Mouse (Mus musculus): ENCODE measurements around the gene Porcn. TPM values are rescaled to one million over a fixed set of nuclear protein-coding genes. Genes with fewer than 3 reads are reported as not detected.

Porcn gene
- 0.88 and 1.1 TPM in 2 replicates for polyA plus RNA-seq (2015; fragmentation: Nextera tagmentation; extraction: Ambion mirVana)

- Histone ChIP-seq H3K4me2 (peak within 1 kb of the TSS; percentile 72), H3K9ac (peak within 1 kb of the TSS; percentile 59), H3K9me3 (replicated peaks) (no peaks in the 10 kb centered on the region), H3K27ac (no peak within 1 kb of the TSS), H3K27me3 (peaks cover 24% of the 10 kb centered on the region), H3K4me1 (replicated peaks) (peaks cover 13% of the 10 kb centered on the region), H3K4me3 (replicated peaks) (peak within 1 kb of the TSS; percentile 54), H3K36me3 (no peaks in the 10 kb centered on the region)
- ATAC-seq (ENCODE audit: low read depth) = peak; percentile 93
- WGBS (ENCODE audit: insufficient replicate concordance) = 8% methylated on average over 46 of the region's 46 CpGs
- peak; percentile 64 for DNase-seq
Observed at GRCm38 (mm10) chrX:8206015-8206693, at the start of gene Porcn. Gene Porcn (minus strand): TSS chrX:8206525.

- WGBS (ENCODE audit: insufficient replicate concordance) = 17% methylated on average over 2 of the region's 6 CpGs
- ATAC-seq (ENCODE audit: low read depth) = no peak
- H3K4me3 ChIP-seq (replicated peaks) = no peak overlapping the region
- H3K27ac ChIP-seq = no peak overlapping the region
- H3K4me1 ChIP-seq (replicated peaks) = peaks cover 15% of the 10 kb centered on the region
- H3K9ac ChIP-seq = no peak overlapping the region
- H3K27me3 ChIP-seq = no peaks in the 10 kb centered on the region
- DNase-seq = no peak
- H3K36me3 ChIP-seq = no peaks in the 10 kb centered on the region
- H3K4me2 ChIP-seq = no peak overlapping the region
- H3K9me3 ChIP-seq (replicated peaks) = no peaks in the 10 kb centered on the region
Observed at GRCm38 (mm10) chrX:8255807-8256206, 49.5 kb upstream of the Porcn start.

GRCm38 (mm10) chrX:8253711-8254110 is 47.4 kb upstream of the Porcn start:
- H3K27ac ChIP-seq = no peak overlapping the region
- H3K9me3 ChIP-seq (replicated peaks) = no peaks in the 10 kb centered on the region
- no peak overlapping the region for H3K9ac ChIP-seq
- peaks cover 20% of the 10 kb centered on the region for H3K4me1 ChIP-seq (replicated peaks)
- 78% methylated on average over 2 of the region's 2 CpGs for WGBS (ENCODE audit: insufficient replicate concordance)
- H3K4me2 ChIP-seq = no peak overlapping the region
- H3K27me3 ChIP-seq = no peaks in the 10 kb centered on the region
- peaks cover 10% of the 10 kb centered on the region; the same call in 1 of the 2 replicates for H3K36me3 ChIP-seq
- no peak overlapping the region for H3K4me3 ChIP-seq (replicated peaks)
- DNase-seq = no peak
- no peak for ATAC-seq (ENCODE audit: low read depth)

- Histone ChIP-seq H3K9ac (peak within 1 kb of the TSS; percentile 79), H3K27ac (peak within 1 kb of the TSS; percentile 75), H3K4me1 (replicated peaks) (peaks cover 20% of the 10 kb centered on the region), H3K4me2 (peak within 1 kb of the TSS; percentile 67), H3K36me3 (peaks cover 10% of the 10 kb centered on the region; the same call in 1 of the 2 replicates), H3K9me3 (replicated peaks) (no peaks in the 10 kb centered on the region), H3K4me3 (replicated peaks) (peak within 1 kb of the TSS; percentile 72), H3K27me3 (no peaks in the 10 kb centered on the region)
- ATAC-seq (ENCODE audit: low read depth) (peak; percentile 90), DNase-seq (peak; percentile 81)
- 11% methylated on average over 45 of the region's 45 CpGs for WGBS (ENCODE audit: insufficient replicate concordance)
Observed at GRCm38 (mm10) chrX:8252334-8253285, 46.3 kb upstream of the Porcn start, which contains the start of gene Ftsj1. Gene Ftsj1 (minus strand): TSS chrX:8252406.

- DNase-seq (no peak), ATAC-seq (ENCODE audit: low read depth) (peak; percentile 56)
- whole genome bisulfite sequencing (ENCODE audit: insufficient replicate concordance) = 9% methylated on average over 18 of the region's 18 CpGs
- Histone ChIP-seq H3K9ac (peak overlapping the region; percentile 79), H3K27me3 (no peaks in the 10 kb centered on the region), H3K9me3 (replicated peaks) (no peaks in the 10 kb centered on the region), H3K4me1 (replicated peaks) (peaks cover 17% of the 10 kb centered on the region), H3K4me3 (replicated peaks) (peak overlapping the region; percentile 72), H3K36me3 (peaks cover 10% of the 10 kb centered on the region; the same call in 1 of the 2 replicates), H3K4me2 (peak overlapping the region; percentile 66), H3K27ac (peak overlapping the region; percentile 44)
Observed at GRCm38 (mm10) chrX:8251789-8252333, 45.5 kb upstream of the Porcn start.

GRCm38 (mm10) chrX:8248542-8249120 is 42.3 kb upstream of the Porcn start:
- Histone ChIP-seq H3K27me3 (no peaks in the 10 kb centered on the region), H3K4me1 (replicated peaks) (peaks cover 12% of the 10 kb centered on the region), H3K4me2 (no peak overlapping the region), H3K36me3 (peaks cover 28% of the 10 kb centered on the region), H3K9ac (no peak overlapping the region), H3K27ac (no peak overlapping the region), H3K9me3 (replicated peaks) (no peaks in the 10 kb centered on the region), H3K4me3 (replicated peaks) (no peak overlapping the region)
- ATAC-seq (ENCODE audit: low read depth) (no peak), DNase-seq (no peak)
- WGBS (ENCODE audit: insufficient replicate concordance) = 74% methylated on average over 8 of the region's 8 CpGs

- ATAC-seq (ENCODE audit: low read depth) (no peak), DNase-seq (no peak)
- H3K9me3 ChIP-seq (replicated peaks) = no peaks in the 10 kb centered on the region
- H3K9ac ChIP-seq = no peak overlapping the region
- 71% methylated on average over 2 of the region's 2 CpGs for WGBS (ENCODE audit: insufficient replicate concordance)
- H3K36me3 ChIP-seq = peaks cover 28% of the 10 kb centered on the region
- no peak overlapping the region for H3K4me3 ChIP-seq (replicated peaks)
- H3K4me2 ChIP-seq = no peak overlapping the region
- H3K27me3 ChIP-seq = no peaks in the 10 kb centered on the region
- H3K4me1 ChIP-seq (replicated peaks) = peaks cover 12% of the 10 kb centered on the region
- no peak overlapping the region for H3K27ac ChIP-seq
Observed at GRCm38 (mm10) chrX:8247680-8248079, 41.4 kb upstream of the Porcn start.

- ATAC-seq (ENCODE audit: low read depth) (no peak), DNase-seq (no peak)
- no peak overlapping the region for H3K27ac ChIP-seq
- H3K27me3 ChIP-seq = no peaks in the 10 kb centered on the region
- peaks cover under 1% of the 10 kb centered on the region; the same call in 1 of the 2 replicates for H3K4me1 ChIP-seq (replicated peaks)
- H3K9ac ChIP-seq = no peak overlapping the region
- 71% methylated on average over 13 of the region's 13 CpGs for WGBS (ENCODE audit: insufficient replicate concordance)
- H3K4me2 ChIP-seq = no peak overlapping the region
- H3K9me3 ChIP-seq (replicated peaks) = no peaks in the 10 kb centered on the region
- H3K4me3 ChIP-seq (replicated peaks) = no peak overlapping the region
- H3K36me3 ChIP-seq = peaks cover 9% of the 10 kb centered on the region
Observed at GRCm38 (mm10) chrX:8238804-8239395, 32.6 kb upstream of the Porcn start.

DNA sequence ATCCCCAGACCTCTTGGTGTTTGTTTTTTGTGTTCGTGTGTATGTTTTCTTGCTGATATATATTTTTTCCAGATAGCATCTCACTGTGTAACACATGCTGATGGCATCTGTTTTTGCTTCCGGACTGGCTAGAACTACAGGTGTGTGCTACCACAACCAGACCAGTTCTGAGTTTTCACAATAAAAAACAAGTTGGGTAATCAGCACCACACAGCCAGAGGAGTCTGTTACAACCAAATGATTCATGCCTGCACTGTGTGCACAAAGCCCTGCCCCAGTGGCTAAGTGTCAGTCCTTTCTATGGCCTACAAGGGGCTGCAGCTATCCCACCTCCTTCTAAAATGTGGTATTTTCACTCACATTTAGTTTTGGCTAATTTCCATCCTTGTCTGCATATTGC is 30.4 kb upstream of the Porcn start:
- DNase-seq = no peak
- Histone ChIP-seq H3K27me3 (no peaks in the 10 kb centered on the region), H3K4me3 (replicated peaks) (no peak overlapping the region), H3K36me3 (peaks cover 2% of the 10 kb centered on the region), H3K27ac (no peak overlapping the region), H3K4me2 (no peak overlapping the region), H3K9me3 (replicated peaks) (no peaks in the 10 kb centered on the region), H3K9ac (no peak overlapping the region), H3K4me1 (replicated peaks) (peaks cover 12% of the 10 kb centered on the region)
- no peak for ATAC-seq (ENCODE audit: low read depth)
- 71% methylated on average over 2 of the region's 2 CpGs for WGBS (ENCODE audit: insufficient replicate concordance)

DNA sequence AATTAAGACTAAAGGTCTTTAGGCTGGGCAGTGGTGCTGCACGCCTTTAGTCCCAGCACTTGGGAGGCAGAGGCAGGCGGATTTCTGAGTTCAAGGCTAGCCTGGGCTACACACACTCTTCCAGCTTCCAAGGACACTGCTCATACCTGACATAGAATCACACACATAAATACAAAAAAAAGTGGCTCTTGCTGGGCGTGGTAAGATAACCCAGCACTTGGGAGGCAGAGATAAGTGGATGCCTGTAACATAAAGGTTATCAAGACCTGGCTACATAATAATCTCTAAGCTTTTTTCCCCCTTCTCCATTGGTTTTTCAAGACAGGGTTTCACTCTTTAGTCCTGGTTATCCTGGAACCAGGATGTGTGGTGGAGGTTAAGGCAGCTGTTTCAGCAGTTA is 27.3 kb upstream of the Porcn start:
- Histone ChIP-seq H3K9ac (no peak overlapping the region), H3K4me1 (replicated peaks) (peaks cover 12% of the 10 kb centered on the region), H3K4me3 (replicated peaks) (no peak overlapping the region), H3K4me2 (no peak overlapping the region), H3K27me3 (no peaks in the 10 kb centered on the region), H3K27ac (no peak overlapping the region), H3K36me3 (no peaks in the 10 kb centered on the region), H3K9me3 (replicated peaks) (no peaks in the 10 kb centered on the region)
- peak; percentile 51; the same call in 1 of the 2 replicates for ATAC-seq (ENCODE audit: low read depth)
- WGBS (ENCODE audit: insufficient replicate concordance) = 47% methylated on average over 3 of the region's 3 CpGs
- peak; percentile 15 for DNase-seq
